Mouse (Mus musculus) gastrocnemius, adult 18-20 months (tissue): ENCODE results near the gene Flvcr2. TPM values are rescaled to one million over a fixed set of nuclear protein-coding genes. Genes with fewer than 3 reads are reported as not detected.

ENCODE experiments used
- DNase-seq: peaks from one replicate; pipeline ENCODE4 v3.0.0; 2021; ENCODE audit warnings: low spot score
- microRNA-seq: library from miRNA; unstranded; fragments of <30 nt; microRNA quantifications from one replicate; pipeline ENCODE4 v1.2.0, GENCODE M21; 2021
- total RNA-seq, 2 experiments: library from RNA; stranded (reverse); gene quantifications; 2 replicates each; pipeline ENCODE4 v1.2.3; 2021

The Flvcr2 gene
- total RNA-seq, 2 experiments from 2014 or later, result 0.21 to 0.38 TPM

- DNase-seq, result no peak
These were observed 111.0 kb downstream of the Flvcr2 start for GRCm38 (mm10) chr12:85857300-85857699.

- DNase-seq, result no peak
These were observed 112.8 kb downstream of the Flvcr2 start for GRCm38 (mm10) chr12:85859111-85859510.

- DNase-seq, result peak; percentile 28
These were observed 113.3 kb downstream of the Flvcr2 start for GRCm38 (mm10) chr12:85859511-85860189.

GRCm38 (mm10) chr12:85862514-85862913, 116.2 kb downstream of the Flvcr2 start:
- peak; percentile 11 for DNase-seq

Small RNAs within 50 kb of the gene (microRNA-seq; reads per million reads assigned to microRNA genes)
- not detected for gene Gm47285

Other genes with a start within 250 kb of the Flvcr2 start
- gene Jdp2, start 147.5 kb upstream of the Flvcr2 start, total RNA-seq, result 1 to 10 TPM; 3.6 to 4.7 TPM
- gene Batf, start 59.9 kb upstream of the Flvcr2 start, total RNA-seq, result under 1 TPM in 1 of 2 experiments, not detected in 1; 0.32 TPM
- 1 to 10 TPM; 1.9 to 2.3 TPM for gene Erg28, start 78.0 kb downstream of the Flvcr2 start, total RNA-seq
- gene Ttll5, start 78.1 kb downstream of the Flvcr2 start, total RNA-seq, result 1 to 10 TPM; 5.8 to 5.9 TPM